8 mouse cellular contexts compared by ENCODE assay signal in the genomic region with DNA sequence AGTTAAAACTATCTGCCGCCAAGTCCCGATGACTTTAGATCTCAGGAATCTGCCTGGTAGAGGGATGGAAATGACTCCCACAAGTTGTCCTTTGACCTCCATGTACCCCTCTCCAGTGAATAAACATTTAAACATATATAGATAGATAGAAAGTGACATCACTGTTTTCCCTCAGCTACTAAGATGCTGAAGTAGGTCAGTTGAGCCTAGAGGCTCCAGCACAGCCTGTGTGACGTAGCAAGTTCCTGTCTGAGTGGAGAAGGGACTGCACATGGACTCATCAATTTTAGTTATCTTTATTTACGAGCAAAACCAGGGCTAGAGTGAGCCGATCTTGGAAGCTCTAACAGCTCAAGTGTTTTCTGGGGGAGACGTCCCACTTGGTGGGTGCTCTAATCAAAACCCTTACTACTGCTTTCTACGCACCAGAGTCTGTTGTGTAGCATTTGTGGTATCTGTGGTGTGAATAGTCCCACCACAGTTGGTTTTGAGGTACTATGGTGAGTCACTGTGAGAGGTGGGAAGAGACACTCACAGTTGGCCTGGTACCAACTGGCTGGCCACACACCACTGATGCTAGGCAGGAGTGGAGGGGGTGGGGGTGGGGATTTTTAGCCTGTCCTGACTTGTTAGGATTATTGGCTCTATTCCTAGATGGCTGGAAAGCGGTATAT. TPM values are rescaled to one million over a fixed set of nuclear protein-coding genes. Genes with fewer than 3 reads are reported as not detected.
DNase-seq lines count a peak whose midpoint lies in the region; ATAC-seq and TF ChIP-seq lines count a peak whose summit lies in the region.

No protein-coding gene starts in this region.

- no peak for TF ChIP-seq CTCF in heart, adult 2 months (IDR thresholded peaks at IDR 0.05)
- TF ChIP-seq CTCF in intestine, postnatal 0 days (IDR thresholded peaks at IDR 0.05; ENCODE audit: low read depth): no peak

- no peak overlapping the region for H3K9ac ChIP-seq in heart, adult 2 months (ENCODE audit: low read depth, low read length)
- H3K9ac ChIP-seq in intestine, postnatal 0 days (ENCODE audit: low read depth, low read length): no peak overlapping the region

- H3K4me1 ChIP-seq in heart, adult 2 months (ENCODE audit: control insufficient read depth, insufficient read depth, low read length): peaks cover 27% of the 10 kb centered on the region
- H3K4me1 ChIP-seq in intestine, postnatal 0 days (replicated peaks; ENCODE audit: control insufficient read depth, insufficient read depth, low read length): peaks cover 8% of the 10 kb centered on the region; the same call in 1 of the 2 replicates

- no peaks in the 10 kb centered on the region for H3K36me3 ChIP-seq in heart, adult 2 months (ENCODE audit: control insufficient read depth, insufficient read depth, low read length)
- H3K36me3 ChIP-seq in intestine, postnatal 0 days (ENCODE audit: control insufficient read depth, insufficient read depth): no peaks in the 10 kb centered on the region

- H3K9me3 ChIP-seq in intestine, postnatal 0 days (ENCODE audit: control insufficient read depth): no peaks in the 10 kb centered on the region

- peak overlapping the region; percentile 63 for H3K27ac ChIP-seq in heart, adult 2 months
- no peak overlapping the region for H3K27ac ChIP-seq in intestine, postnatal 0 days (ENCODE audit: low read depth, low read length)

- peak; percentile 26; the same call in 1 of the 2 replicates for ATAC-seq in intestine, postnatal 0 days
- no peak for ATAC-seq in CD4-positive, CD25-positive, alpha-beta regulatory T cell, adult 4 months

- intact Hi-C loops in heart, adult 2 months (cut with DNase I): no loop called here
- intact Hi-C loops in heart, postnatal 36 days (cut with DNase I): no loop called here

- no peak for TF ChIP-seq EP300 in heart, adult 2 months (IDR thresholded peaks at IDR 0.05; ENCODE audit: insufficient read depth, low read depth, low read length)

- 32% methylated on average over 8 of the region's 8 CpGs for WGBS in heart, adult 2 months
- WGBS in intestine, postnatal 0 days: 46% methylated on average over 8 of the region's 8 CpGs

- TF ChIP-seq POLR2A in heart, adult 2 months (IDR thresholded peaks at IDR 0.05; ENCODE audit: insufficient read depth, low read depth, low read length): no peak

- H3K27me3 ChIP-seq in heart, adult 2 months (ENCODE audit: control insufficient read depth, insufficient read depth, low read length): no peaks in the 10 kb centered on the region
- no peaks in the 10 kb centered on the region for H3K27me3 ChIP-seq in intestine, postnatal 0 days (replicated peaks; ENCODE audit: control insufficient read depth, insufficient read depth, low read length)

- no peaks in the 10 kb centered on the region for H3K79me2 ChIP-seq in heart, adult 2 months (replicated peaks; ENCODE audit: control insufficient read depth, insufficient read depth, low read length)

- no peak overlapping the region for H3K4me3 ChIP-seq in heart, adult 2 months
- H3K4me3 ChIP-seq in intestine, postnatal 0 days (ENCODE audit: low read depth, low read length): no peak overlapping the region

- no peak for DNase-seq in heart, adult 2 months
- DNase-seq in heart, postnatal 36 days: no peak
- DNase-seq in right cerebral cortex, adult 18-20 months: peak; percentile 23
- DNase-seq in right cerebral cortex, postnatal 14 days: no peak
- DNase-seq in adrenal gland, postnatal 36 days: no peak
- no peak for DNase-seq in spleen, adult 12 weeks (ENCODE audit: low spot score)

- H3K4me2 ChIP-seq in intestine, postnatal 0 days (replicated peaks; ENCODE audit: low read depth): no peak overlapping the region

RNA-seq across cellular contexts. Expression of a gene that starts 43.1 kb away (rescaled TPM):
- total RNA-seq in heart, adult 2 months (2021): 10 to 100 TPM; 60.1 to 68.0 TPM
- polyA plus RNA-seq in heart, adult 2 months (2012; rRNA removed): 29.0 and 55.7 TPM in 2 replicates
- 10 to 100 TPM; 56.9 to 61.9 TPM for total RNA-seq in heart, postnatal 36 days (2021)
- 133 and 136 TPM in 2 replicates for polyA plus RNA-seq in intestine, postnatal 0 days (2015; fragmentation: Nextera tagmentation; extraction: Ambion mirVana)
- total RNA-seq in adrenal gland, postnatal 36 days (2021): 100 to 1,000 TPM; 222 to 238 TPM
- 100 to 1,000 TPM; 114 to 143 TPM for polyA plus RNA-seq in CD4-positive, CD25-positive, alpha-beta regulatory T cell, adult 4 months (2017; shearing (Covaris generic))
